Mouse (Mus musculus) heart, adult 2 months (tissue): ENCODE measurements at regions not wholly inside any gene's neighbourhood (a gene's known extent, or its start where the extent isn't known, plus 50 kb on each side); places are given as distances from the start of the nearest gene placed in this dataset.

ENCODE experiments used
- CTCF ChIP-seq: fragments of 200-600 bp; IDR thresholded peaks from 2 replicates; pipeline ENCODE4 v1.8.1; 2022; ENCODE audit warnings: antibody characterized with exemption, mild to moderate bottlenecking, moderate library complexity
- EP300 ChIP-seq: fragments of 200-500 bp; IDR thresholded peaks from 2 replicates; pipeline ENCODE4 v1.6.1; 2011; ENCODE audit warnings: low read depth, low read length, control low read depth; ENCODE audit not compliant: insufficient read depth
- POLR2A ChIP-seq: fragments of 200-500 bp; IDR thresholded peaks from 2 replicates; pipeline ENCODE4 v1.6.1; 2011; ENCODE audit warnings: mild to moderate bottlenecking, low read depth, low read length, control low read depth; ENCODE audit not compliant: insufficient read depth

DNA sequence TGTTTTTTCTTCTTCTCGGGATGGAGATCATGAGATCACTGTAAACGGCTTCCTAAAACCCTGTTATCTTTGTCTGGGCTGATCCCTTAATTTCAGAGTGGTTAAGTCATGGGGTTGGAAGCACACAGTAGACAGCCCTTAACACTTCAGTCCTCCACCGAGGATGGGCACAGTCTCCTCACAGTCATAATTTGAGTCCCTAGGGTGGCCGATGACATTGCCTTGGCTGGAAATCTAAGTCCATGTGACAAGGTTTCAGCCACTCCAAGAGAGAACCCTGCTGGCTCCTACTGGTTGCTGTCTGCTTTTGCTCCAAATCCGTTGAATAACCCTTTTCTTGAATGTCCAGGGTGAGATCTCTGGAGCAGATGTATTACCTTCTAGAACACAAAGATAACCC, 152.2 kb upstream of the Ubl3 start:
- no peak for TF ChIP-seq POLR2A
- no peak for TF ChIP-seq CTCF
- no peak for TF ChIP-seq EP300
